Mouse (Mus musculus) CD8-positive naive resting alpha-beta T cell, adult 57 days (primary cell): Measurements from ENCODE around the gene Olfr111. TPM values are rescaled to one million over a fixed set of nuclear protein-coding genes. Genes with fewer than 3 reads are reported as not detected.

Experiments
- total RNA-seq: library from RNA; stranded (reverse); gene quantifications from one replicate; pipeline ENCODE4 v1.2.4, GENCODE M21; 2023

The Olfr111 gene
- not detected for total RNA-seq

GRCm38 (mm10) chr17:37507730-37508129 lies at the start of gene Olfr111:
Gene Olfr111, plus strand, starts transcription at chr17:37508030.

GRCm38 (mm10) chr17:37458616-37459015 lies 49.2 kb upstream of the Olfr111 start, which contains the start of gene Olfr109:
Gene Olfr109, plus strand, starts transcription at chr17:37458916.

GRCm38 (mm10) chr17:37483452-37483851 lies 24.4 kb upstream of the Olfr111 start, which contains the start of gene H2-M2:
Gene H2-M2, minus strand, starts transcription at chr17:37483552.

GRCm38 (mm10) chr17:37491930-37492518 lies 15.8 kb upstream of the Olfr111 start, which contains the start of gene Olfr110:
Gene Olfr110, plus strand, starts transcription at chr17:37492468.

GRCm38 (mm10) chr17:37569351-37569750 lies 61.5 kb downstream of the Olfr111 start, which contains the start of gene Olfr112:
Gene Olfr112, minus strand, starts transcription at chr17:37569451.

GRCm38 (mm10) chr17:37577563-37577962 lies 69.7 kb downstream of the Olfr111 start, which contains the start of gene Olfr113:
Gene Olfr113, minus strand, starts transcription at chr17:37577663.

Other genes starting within 250 kb of the Olfr111 start
- gene Olfr98, start 244.3 kb upstream of the Olfr111 start, total RNA-seq = not detected
- gene H2-M3, start 237.8 kb upstream of the Olfr111 start, total RNA-seq = 38.8 TPM
- gene Olfr99, start 224.6 kb upstream of the Olfr111 start, total RNA-seq = not detected
- gene Olfr101, start 203.7 kb upstream of the Olfr111 start, total RNA-seq = not detected
- gene Olfr102, start 191.0 kb upstream of the Olfr111 start, total RNA-seq = not detected
- gene Olfr103, start 168.3 kb upstream of the Olfr111 start, total RNA-seq = not detected
- gene Olfr104-ps, start 148.4 kb upstream of the Olfr111 start, total RNA-seq = not detected
- not detected for gene Olfr105-ps, start 129.0 kb upstream of the Olfr111 start, total RNA-seq
- gene Olfr106-ps, start 117.6 kb upstream of the Olfr111 start, total RNA-seq = not detected
- not detected for gene Olfr107, start 108.8 kb upstream of the Olfr111 start, total RNA-seq
- gene Olfr108, start 62.5 kb upstream of the Olfr111 start, total RNA-seq = not detected
- gene Olfr109, start 49.1 kb upstream of the Olfr111 start, total RNA-seq = not detected
- not detected for gene H2-M2, start 24.5 kb upstream of the Olfr111 start, total RNA-seq
- gene Olfr110, start 15.6 kb upstream of the Olfr111 start, total RNA-seq = not detected
- not detected for gene Olfr112, start 61.4 kb downstream of the Olfr111 start, total RNA-seq
- gene Olfr113, start 69.6 kb downstream of the Olfr111 start, total RNA-seq = not detected
- gene Olfr114, start 84.7 kb downstream of the Olfr111 start, total RNA-seq = not detected
- not detected for gene Olfr115, start 119.1 kb downstream of the Olfr111 start, total RNA-seq
- not detected for gene Olfr116, start 119.2 kb downstream of the Olfr111 start, total RNA-seq
- gene Olfr117, start 155.8 kb downstream of the Olfr111 start, total RNA-seq = not detected
- gene Olfr118, start 159.0 kb downstream of the Olfr111 start, total RNA-seq = not detected
- gene Olfr119, start 188.5 kb downstream of the Olfr111 start, total RNA-seq = not detected
- not detected for gene Olfr120, start 213.8 kb downstream of the Olfr111 start, total RNA-seq
- not detected for gene Olfr121, start 240.8 kb downstream of the Olfr111 start, total RNA-seq